Mouse (Mus musculus) layer of hippocampus, postnatal 10 days (tissue): ENCODE results near the gene Cstf1. TPM values are rescaled to one million over a fixed set of nuclear protein-coding genes. Genes with fewer than 3 reads are reported as not detected.

ENCODE experiments used
- DNase-seq, 2 experiments: peaks; one replicate each; pipeline ENCODE4 v3.0.0; 2021; ENCODE audit warnings: low spot score in 2 of 2
- total RNA-seq, 2 experiments: library from RNA; stranded (reverse); gene quantifications; 2 replicates each; pipeline ENCODE4 v1.2.3; 2021

Gene Cstf1
- total RNA-seq, 2 experiments from 2014 or later: 23.7 to 24.2 TPM

GRCm38 (mm10) chr2:172413894-172414293, 43.4 kb downstream of the Cstf1 start:
- DNase-seq: no peak

DNA sequence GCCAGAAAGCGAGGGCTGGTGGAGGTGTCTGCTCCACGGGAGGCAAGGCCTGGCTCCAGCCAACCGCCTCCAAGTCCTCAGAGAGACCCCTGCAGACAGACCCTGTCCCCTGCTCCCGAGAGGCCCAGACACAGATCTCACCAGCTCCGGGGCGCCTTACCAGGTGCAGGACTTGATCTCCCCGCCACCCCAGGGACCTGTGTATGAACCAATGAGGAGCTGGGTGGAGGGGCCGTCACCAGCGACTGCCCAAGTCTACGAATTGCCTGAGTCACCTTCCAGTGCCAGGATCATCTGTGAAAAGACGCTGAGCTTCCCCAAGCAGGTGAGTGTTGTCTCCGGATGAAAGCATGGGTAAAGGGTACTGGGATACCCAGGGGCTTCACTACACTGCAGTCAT, 45.7 kb downstream of the Cstf1 start:
- no peak for DNase-seq

GRCm38 (mm10) chr2:172416876-172417275, 46.4 kb downstream of the Cstf1 start:
- DNase-seq: no peak

- DNase-seq: no peak
Measured at GRCm38 (mm10) chr2:172418208-172418607, 47.7 kb downstream of the Cstf1 start.

DNA sequence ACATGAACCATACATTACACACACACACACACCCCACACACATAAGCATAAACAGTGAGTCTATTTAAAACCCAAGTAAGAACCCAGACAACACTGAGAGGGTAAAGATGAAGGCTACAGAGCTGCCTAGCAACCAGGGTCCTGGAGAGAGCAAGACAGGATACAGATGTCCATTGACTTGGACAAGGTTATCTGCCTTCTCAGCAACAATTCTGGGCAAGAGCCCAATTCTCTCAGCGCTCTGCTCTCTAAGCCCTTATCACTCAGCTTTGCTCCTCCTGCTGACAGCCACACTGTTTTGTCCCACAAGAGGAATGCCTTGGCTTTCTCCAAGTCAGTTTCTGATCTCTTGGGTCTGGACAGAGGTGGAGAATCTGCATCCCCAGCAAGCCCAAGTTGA, 60.1 kb downstream of the Cstf1 start:
- no peak for DNase-seq

Other genes starting within 250 kb of the Cstf1 start
- under 1 TPM; 0.29 to 0.39 TPM for gene Mc3r, start 122.2 kb upstream of the Cstf1 start, total RNA-seq
- 10 to 100 TPM; 26.2 to 27.4 TPM for gene Fam210b, start 25.1 kb upstream of the Cstf1 start, total RNA-seq
- gene Aurka, start 146 bp upstream of the Cstf1 start, total RNA-seq: 1 to 10 TPM; 4.5 to 5.3 TPM
- under 1 TPM; 0.41 to 0.47 TPM for gene Cass4, start 23.1 kb downstream of the Cstf1 start, total RNA-seq
- 10 to 100 TPM; 58.4 to 59.6 TPM for gene Rtf2, start 69.9 kb downstream of the Cstf1 start, total RNA-seq
- gene Gcnt7, start 87.9 kb downstream of the Cstf1 start, total RNA-seq: not detected
- not detected for gene Fam209, start 101.8 kb downstream of the Cstf1 start, total RNA-seq
- gene Tfap2c, start 178.9 kb downstream of the Cstf1 start, total RNA-seq: 1 to 10 TPM; 1.6 to 1.9 TPM